Mouse (Mus musculus) lung, postnatal 25 days (tissue): Measurements from ENCODE around the gene Ptpn13.

ENCODE experiments used
- DNase-seq: peaks from one replicate; pipeline ENCODE4 v3.0.0; 2022; ENCODE audit warnings: low spot score

The Ptpn13 gene

GRCm38 (mm10) chr5:103458959-103459675, 34.1 kb downstream of the Ptpn13 start:
- DNase-seq, result peak; percentile 40

- DNase-seq, result no peak
These were observed 35.9 kb downstream of the Ptpn13 start for GRCm38 (mm10) chr5:103460903-103461302.

- DNase-seq, result no peak
These were observed 38.7 kb downstream of the Ptpn13 start for GRCm38 (mm10) chr5:103463661-103464219.

GRCm38 (mm10) chr5:103464329-103464728, 39.3 kb downstream of the Ptpn13 start:
- DNase-seq, result no peak

- no peak for DNase-seq
These were observed 39.8 kb downstream of the Ptpn13 start for GRCm38 (mm10) chr5:103464771-103465170.

- DNase-seq, result no peak
These were observed 47.7 kb downstream of the Ptpn13 start for GRCm38 (mm10) chr5:103472670-103473069.

GRCm38 (mm10) chr5:103473467-103474096, 48.6 kb downstream of the Ptpn13 start:
- DNase-seq, result no peak

GRCm38 (mm10) chr5:103474259-103474658, 49.3 kb downstream of the Ptpn13 start:
- DNase-seq, result no peak

- no peak for DNase-seq
These were observed 50.5 kb downstream of the Ptpn13 start for GRCm38 (mm10) chr5:103475503-103475902.

GRCm38 (mm10) chr5:103479503-103479902, 54.5 kb downstream of the Ptpn13 start:
- no peak for DNase-seq

- DNase-seq, result no peak
These were observed 56.2 kb downstream of the Ptpn13 start for GRCm38 (mm10) chr5:103481222-103481621.

GRCm38 (mm10) chr5:103487001-103487400, 62.0 kb downstream of the Ptpn13 start:
- no peak for DNase-seq

- DNase-seq, result no peak
These were observed 66.0 kb downstream of the Ptpn13 start for GRCm38 (mm10) chr5:103490964-103491363.

- no peak for DNase-seq
These were observed 66.8 kb downstream of the Ptpn13 start for GRCm38 (mm10) chr5:103491788-103492187.

- no peak for DNase-seq
These were observed 72.1 kb downstream of the Ptpn13 start for GRCm38 (mm10) chr5:103497061-103497460.

GRCm38 (mm10) chr5:103497480-103497879, 72.5 kb downstream of the Ptpn13 start:
- no peak for DNase-seq

- peak; percentile 16 for DNase-seq
These were observed 74.3 kb downstream of the Ptpn13 start for GRCm38 (mm10) chr5:103499305-103499704.

- no peak for DNase-seq
These were observed 76.1 kb downstream of the Ptpn13 start for GRCm38 (mm10) chr5:103501076-103501475.

GRCm38 (mm10) chr5:103501839-103502238, 76.8 kb downstream of the Ptpn13 start:
- no peak for DNase-seq

- DNase-seq, result no peak
These were observed 88.2 kb downstream of the Ptpn13 start for GRCm38 (mm10) chr5:103513162-103513561.

GRCm38 (mm10) chr5:103514441-103514840, 89.4 kb downstream of the Ptpn13 start:
- no peak for DNase-seq

- no peak for DNase-seq
These were observed 90.9 kb downstream of the Ptpn13 start for GRCm38 (mm10) chr5:103515876-103516275.

GRCm38 (mm10) chr5:103516555-103516954, 91.6 kb downstream of the Ptpn13 start:
- no peak for DNase-seq
